Mouse (Mus musculus) limb, embryonic 14.5 days (tissue): ENCODE measurements around the gene Lsamp. TPM values are rescaled to one million over a fixed set of nuclear protein-coding genes. Genes with fewer than 3 reads are reported as not detected.

Experiments
- ATAC-seq: fragments of 200-750 bp; cut with Nextera tagmentation; 2 replicates; pipeline ENCODE4 v1.8.0; 2017; ENCODE audit warnings: low read depth, moderate number of reproducible peaks, moderate TSS enrichment; ENCODE audit not compliant: low FRiP score
- DNase-seq: peaks from one replicate; pipeline ENCODE4 v3.0.0-alpha.2; 2015; ENCODE audit warnings: low spot score
- H3K27ac ChIP-seq: fragments of 300-500 bp; sonication (generic); replicated peaks from 2 replicates; pipeline ENCODE4 v1.5.1; 2014; ENCODE audit warnings: low read depth, mild to moderate bottlenecking, low read length, moderate library complexity, mixed read lengths
- H3K27me3 ChIP-seq: fragments of 300-500 bp; sonication (generic); 2 replicates; pipeline ENCODE4 v1.6.1; 2014; ENCODE audit warnings: low read length, mixed read lengths; ENCODE audit not compliant: control insufficient read depth, insufficient read depth
- H3K36me3 ChIP-seq: fragments of 300-500 bp; sonication (generic); 2 replicates; pipeline ENCODE4 v1.6.1; 2014; ENCODE audit warnings: mild to moderate bottlenecking, low read length, moderate library complexity, mixed read lengths; ENCODE audit not compliant: control insufficient read depth, insufficient read depth
- H3K4me1 ChIP-seq: fragments of 300-500 bp; sonication (generic); 2 replicates; pipeline ENCODE4 v1.6.1; 2014; ENCODE audit warnings: antibody characterized with exemption, low read length, mixed read lengths; ENCODE audit not compliant: control insufficient read depth, insufficient read depth
- H3K4me2 ChIP-seq: fragments of 300-500 bp; sonication (generic); replicated peaks from 2 replicates; pipeline ENCODE4 v1.6.1; 2014; ENCODE audit warnings: low read depth, mild to moderate bottlenecking, low read length, moderate library complexity; ENCODE audit not compliant: severe bottlenecking
- H3K4me3 ChIP-seq: fragments of 300-500 bp; sonication (generic); replicated peaks from 2 replicates; pipeline ENCODE4 v1.5.1; 2014; ENCODE audit warnings: low read length
- H3K9ac ChIP-seq: fragments of 300-500 bp; sonication (generic); 2 replicates; pipeline ENCODE4 v1.6.1; 2014; ENCODE audit warnings: mild to moderate bottlenecking, low read depth, low read length, moderate library complexity; ENCODE audit not compliant: severe bottlenecking
- H3K9me3 ChIP-seq: fragments of 300-500 bp; sonication (generic); 2 replicates; pipeline ENCODE4 v1.6.1; 2016; ENCODE audit warnings: low read length; ENCODE audit not compliant: control insufficient read depth
- POLR2A ChIP-seq: fragments of 200-500 bp; IDR thresholded peaks from 2 replicates; pipeline ENCODE4 v1.8.0; 2012; ENCODE audit warnings: inconsistent platforms, mild to moderate bottlenecking, moderate library complexity, borderline replicate concordance; ENCODE audit not compliant: insufficient read depth, insufficient read length; ENCODE audit errors: extremely low read depth
- WGBS: fragments of 180-500 bp; shearing (Covaris S2); extraction: QIAGEN DNeasy Blood & Tissue Kit; methylation state at CpG from one replicate; pipeline ENCODE4 v1.1.7; 2014; 5-methylcytosine and 5-hydroxymethylcytosine counted together
- polyA plus RNA-seq, 2 experiments: library from polyadenylated mRNA; depleted of rRNA in 1 of 2; stranded (reverse) in 1 of 2; unstranded in 1 of 2; fragments of >200 nt; fragmentation: Nextera tagmentation in 1 of 2; extraction: Ambion mirVana in 1 of 2; gene quantifications; 2 replicates each; pipeline versions ENCODE4 v1.2.1 to v1.2.3; 2012 to 2014

Gene Lsamp
- polyA plus RNA-seq, 2 experiments = 5.3 to 11.8 TPM

DNA sequence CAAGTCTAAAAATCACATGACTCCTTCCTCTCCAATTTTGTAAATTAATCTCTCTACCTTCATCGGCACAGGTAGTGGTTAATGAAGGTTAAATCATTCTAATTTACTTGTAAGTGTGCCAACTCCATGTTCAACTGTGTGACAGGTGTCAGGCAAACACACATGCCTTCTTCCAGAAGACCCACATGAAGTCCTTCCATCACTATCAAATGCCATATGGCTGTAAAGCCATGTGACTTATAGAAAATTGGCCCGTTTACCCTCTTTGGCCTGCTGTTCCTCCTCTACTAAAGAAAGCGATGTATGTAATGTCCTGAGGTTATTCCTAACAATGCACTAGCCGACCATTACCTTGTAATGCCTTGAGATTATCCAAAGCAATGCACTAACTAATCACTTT lies 565.5 kb downstream of the Lsamp start:
- 78% methylated on average over 4 of the region's 4 CpGs for WGBS
- TF ChIP-seq POLR2A = no peak
- Histone ChIP-seq H3K4me1 (no peaks in the 10 kb centered on the region), H3K27ac (no peak overlapping the region), H3K36me3 (no peaks in the 10 kb centered on the region), H3K4me3 (no peak overlapping the region), H3K27me3 (no peaks in the 10 kb centered on the region), H3K4me2 (no peak overlapping the region), H3K9ac (no peak overlapping the region), H3K9me3 (no peaks in the 10 kb centered on the region)
- DNase-seq (no peak), ATAC-seq (no peak)

DNA sequence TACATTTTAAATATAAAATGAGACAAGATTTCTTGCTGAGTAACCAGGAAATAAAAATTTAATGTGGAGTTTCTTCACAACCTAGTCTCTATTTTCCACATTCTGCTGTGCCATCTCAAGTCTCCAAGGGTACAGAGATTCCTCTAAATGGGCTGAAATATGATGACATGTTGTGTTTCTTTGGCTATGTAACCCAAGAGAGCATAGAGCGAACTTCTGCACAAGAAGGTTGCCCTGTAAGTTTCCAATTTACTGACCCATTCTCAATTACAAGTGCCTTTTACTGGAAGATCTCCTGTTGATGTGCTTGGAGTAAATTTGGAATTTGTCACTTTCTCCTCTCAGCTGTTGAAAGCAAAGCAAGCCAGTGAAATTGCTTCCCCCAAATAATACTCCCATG lies 571.4 kb downstream of the Lsamp start:
- Histone ChIP-seq H3K27ac (no peak overlapping the region), H3K27me3 (no peaks in the 10 kb centered on the region), H3K4me2 (no peak overlapping the region), H3K36me3 (no peaks in the 10 kb centered on the region), H3K9me3 (no peaks in the 10 kb centered on the region), H3K4me1 (no peaks in the 10 kb centered on the region), H3K4me3 (no peak overlapping the region), H3K9ac (no peak overlapping the region)
- DNase-seq = no peak
- no peak for ATAC-seq
- no peak for TF ChIP-seq POLR2A
- WGBS = 76% methylated on average over 1 of the region's 1 CpGs

DNA sequence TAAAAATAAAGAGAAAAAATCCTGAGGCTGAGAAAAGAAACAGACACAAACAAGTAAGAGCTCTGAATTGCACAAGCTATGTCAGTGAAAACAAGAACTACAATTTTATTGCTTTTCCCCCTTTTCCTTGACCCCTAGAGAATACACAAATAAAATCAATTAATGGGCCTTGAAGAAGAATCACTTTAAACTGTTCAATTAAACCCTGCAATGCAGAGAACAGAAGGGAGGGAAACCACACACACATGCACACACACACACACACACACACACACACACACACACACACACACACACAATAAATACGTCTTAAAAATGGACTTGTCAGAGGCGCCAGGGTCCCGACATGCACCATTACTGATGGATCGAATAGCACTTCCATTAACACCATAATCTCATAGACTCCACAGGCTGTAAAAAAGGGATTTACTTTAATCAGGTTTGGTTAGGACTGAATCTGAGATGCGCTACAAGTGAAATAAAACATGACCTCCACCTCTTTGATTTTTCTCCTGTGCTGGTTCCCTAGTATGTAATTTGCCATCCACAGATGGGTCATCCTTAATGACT lies 573.6 kb downstream of the Lsamp start:
- Histone ChIP-seq H3K9ac (no peak overlapping the region), H3K36me3 (no peaks in the 10 kb centered on the region), H3K4me3 (no peak overlapping the region), H3K4me2 (no peak overlapping the region), H3K9me3 (no peaks in the 10 kb centered on the region), H3K4me1 (no peaks in the 10 kb centered on the region), H3K27ac (no peak overlapping the region), H3K27me3 (no peaks in the 10 kb centered on the region)
- TF ChIP-seq POLR2A = no peak
- no peak for DNase-seq
- WGBS = 46% methylated on average over 5 of the region's 5 CpGs
- ATAC-seq = no peak

- no peak overlapping the region for H3K4me2 ChIP-seq
- DNase-seq (no peak), ATAC-seq (no peak)
- no peaks in the 10 kb centered on the region for H3K27me3 ChIP-seq
- WGBS = 68% methylated on average over 9 of the region's 9 CpGs
- TF ChIP-seq POLR2A = no peak
- no peaks in the 10 kb centered on the region for H3K36me3 ChIP-seq
- H3K4me1 ChIP-seq = no peaks in the 10 kb centered on the region
- no peak overlapping the region for H3K4me3 ChIP-seq
- H3K27ac ChIP-seq = no peak overlapping the region
- H3K9me3 ChIP-seq = no peaks in the 10 kb centered on the region
- no peak overlapping the region for H3K9ac ChIP-seq
These were observed 583.3 kb downstream of the Lsamp start for GRCm38 (mm10) chr16:40567431-40567941.

DNA sequence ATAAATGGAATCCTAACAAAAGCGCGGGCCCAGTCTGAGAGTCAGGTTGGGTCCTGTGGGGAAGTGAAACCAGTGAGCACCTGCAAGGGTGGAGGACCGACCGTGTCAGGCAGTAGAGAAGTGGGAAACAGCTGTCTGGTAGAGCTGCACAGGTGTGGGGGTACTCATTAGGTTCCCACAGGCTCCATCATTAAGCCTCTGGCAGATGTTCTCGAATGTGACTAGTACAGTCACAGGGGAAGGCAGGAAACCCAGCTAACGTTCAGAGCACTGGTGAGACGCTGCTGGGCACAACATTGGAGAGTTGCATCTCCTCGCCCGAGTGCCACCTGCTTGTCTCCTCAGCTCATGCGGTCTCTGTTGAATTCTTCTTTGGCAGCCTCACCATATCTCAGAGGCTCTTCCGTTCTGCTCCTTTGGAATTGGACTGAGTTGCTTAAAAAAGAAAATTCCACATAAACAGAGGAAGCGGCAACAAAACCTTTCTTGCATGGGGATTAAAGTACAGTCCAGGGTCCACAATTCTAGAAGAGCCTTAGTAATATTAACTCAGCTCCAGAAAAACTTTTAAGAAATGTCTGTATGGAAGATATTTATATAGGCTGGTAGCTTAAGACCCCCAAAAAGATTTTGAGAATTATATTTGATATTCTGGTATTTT lies 588.1 kb downstream of the Lsamp start:
- Histone ChIP-seq H3K9ac (no peak overlapping the region), H3K9me3 (no peaks in the 10 kb centered on the region), H3K4me3 (no peak overlapping the region), H3K27me3 (no peaks in the 10 kb centered on the region), H3K27ac (no peak overlapping the region), H3K4me1 (no peaks in the 10 kb centered on the region), H3K4me2 (no peak overlapping the region), H3K36me3 (no peaks in the 10 kb centered on the region)
- no peak for TF ChIP-seq POLR2A
- no peak for DNase-seq
- 78% methylated on average over 12 of the region's 12 CpGs for WGBS
- no peak for ATAC-seq
